Mouse (Mus musculus): ENCODE measurements around the gene Nlrx1. TPM values are rescaled to one million over a fixed set of nuclear protein-coding genes. Genes with fewer than 3 reads are reported as not detected.

Nlrx1 gene
- polyA plus RNA-seq (2014; fragmentation: Nextera tagmentation; extraction: Ambion mirVana) = 3.2 and 3.6 TPM in 2 replicates

DNA sequence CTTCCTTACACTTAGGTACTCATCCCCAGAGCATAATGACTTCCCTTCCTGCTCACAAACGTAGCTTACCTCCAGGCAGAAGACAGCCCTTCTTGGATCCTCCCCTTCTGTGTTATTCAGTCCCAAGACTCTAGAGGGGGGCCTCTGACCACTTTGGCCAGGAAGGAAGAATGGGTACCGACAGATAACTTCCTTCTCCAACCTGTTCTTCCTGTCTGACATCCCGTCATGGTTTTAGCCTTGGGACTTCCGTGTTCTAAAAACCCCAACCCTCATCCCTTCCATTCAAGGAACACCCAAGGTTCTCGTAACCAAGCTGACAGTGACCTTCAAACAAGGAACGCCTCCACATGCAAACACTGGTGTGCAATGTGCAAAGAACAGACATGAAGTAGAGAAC, at the start of gene Nlrx1:
Gene Nlrx1 (minus strand): TSS at position 168 of the 400 bp plus-strand sequence.
- Histone ChIP-seq H3K36me3 (ENCODE audit: control insufficient read depth, insufficient read depth, low read length) (no peaks in the 10 kb centered on the region), H3K4me3 (ENCODE audit: low read depth, low read length) (peak within 1 kb of the TSS; percentile 39), H3K4me1 (replicated peaks; ENCODE audit: control insufficient read depth, insufficient read depth, low read length) (no peaks in the 10 kb centered on the region; the same call in 1 of the 2 replicates), H3K9me3 (ENCODE audit: control insufficient read depth, low read length) (no peaks in the 10 kb centered on the region), H3K27ac (ENCODE audit: low read depth, low read length) (0 out of 2 replicates have a peak within 1 kb of the TSS, but pooled peaks have one; percentile 27), H3K9ac (ENCODE audit: low read length) (peak within 1 kb of the TSS; percentile 78), H3K27me3 (ENCODE audit: control insufficient read depth, insufficient read depth, low read length) (no peaks in the 10 kb centered on the region), H3K4me2 (ENCODE audit: low read depth, low read length, severe bottlenecking) (peak within 1 kb of the TSS; percentile 71)
- DNase-seq (ENCODE audit: low spot score) (no peak), ATAC-seq (replicated peaks; ENCODE audit: low FRiP score) (peak; percentile 39)
- WGBS = 83% methylated on average over 6 of the region's 6 CpGs

DNA sequence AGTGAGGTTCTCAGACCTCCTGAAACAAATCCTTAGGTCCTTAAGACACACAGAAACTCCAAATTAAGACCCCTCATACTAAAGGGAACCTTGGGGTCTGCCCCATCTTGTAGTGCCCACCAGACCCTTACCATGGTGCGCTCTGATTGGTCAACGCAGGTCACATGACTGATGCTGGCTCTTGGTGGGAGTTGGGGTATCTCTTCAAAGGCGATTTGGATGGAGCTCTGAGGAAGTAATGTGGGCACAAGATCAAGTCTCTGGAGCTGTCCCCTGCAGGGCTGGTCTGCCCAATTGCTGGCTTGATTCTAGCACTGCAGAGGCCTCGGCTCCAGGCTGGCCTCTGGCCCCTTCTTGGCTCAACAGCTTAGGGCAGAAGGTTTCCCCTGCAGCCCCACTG, 49.1 kb upstream of the Nlrx1 start:
- no peaks in the 10 kb centered on the region for H3K9me3 ChIP-seq (ENCODE audit: control insufficient read depth, low read length)
- 78% methylated on average over 4 of the region's 4 CpGs for WGBS
- no peak overlapping the region for H3K27ac ChIP-seq (ENCODE audit: low read depth, low read length)
- no peak overlapping the region for H3K4me3 ChIP-seq (ENCODE audit: low read depth, low read length)
- H3K4me1 ChIP-seq (replicated peaks; ENCODE audit: control insufficient read depth, insufficient read depth, low read length) = peaks cover 16% of the 10 kb centered on the region; the same call in 1 of the 2 replicates
- H3K27me3 ChIP-seq (ENCODE audit: control insufficient read depth, insufficient read depth, low read length) = no peaks in the 10 kb centered on the region
- ATAC-seq (replicated peaks; ENCODE audit: low FRiP score) (no peak), DNase-seq (ENCODE audit: low spot score) (no peak)
- H3K36me3 ChIP-seq (ENCODE audit: control insufficient read depth, insufficient read depth, low read length) = peaks cover 7% of the 10 kb centered on the region; the same call in 1 of the 2 replicates
- no peak overlapping the region for H3K9ac ChIP-seq (ENCODE audit: low read length)
- H3K4me2 ChIP-seq (ENCODE audit: low read depth, low read length, severe bottlenecking) = no peak overlapping the region

DNA sequence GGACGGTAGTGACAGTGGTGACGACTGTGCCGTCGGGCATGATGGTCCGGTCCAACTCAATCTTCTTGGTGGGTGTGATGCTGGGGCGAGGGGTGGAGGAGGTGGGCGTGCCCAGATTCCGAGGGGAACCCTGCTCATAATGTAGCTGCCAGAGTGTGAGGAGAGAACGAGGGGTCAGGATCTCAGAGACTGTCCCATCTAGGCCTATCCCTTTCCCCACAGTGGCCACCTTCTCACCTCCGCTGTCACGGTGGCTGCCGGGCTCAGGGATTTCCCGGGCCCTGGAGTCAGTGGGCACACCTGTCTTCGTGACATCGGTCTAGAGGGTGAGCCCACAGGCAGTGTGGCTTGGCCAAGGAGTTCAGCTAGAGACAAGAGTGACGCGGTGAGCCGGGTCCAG, 46.5 kb upstream of the Nlrx1 start:
- Histone ChIP-seq H3K9me3 (ENCODE audit: control insufficient read depth, low read length) (no peaks in the 10 kb centered on the region), H3K4me2 (ENCODE audit: low read depth, low read length, severe bottlenecking) (no peak overlapping the region), H3K4me3 (ENCODE audit: low read depth, low read length) (no peak overlapping the region), H3K36me3 (ENCODE audit: control insufficient read depth, insufficient read depth, low read length) (peaks cover 7% of the 10 kb centered on the region; the same call in 1 of the 2 replicates), H3K4me1 (replicated peaks; ENCODE audit: control insufficient read depth, insufficient read depth, low read length) (peaks cover 25% of the 10 kb centered on the region; the same call in 1 of the 2 replicates), H3K9ac (ENCODE audit: low read length) (no peak overlapping the region), H3K27me3 (ENCODE audit: control insufficient read depth, insufficient read depth, low read length) (no peaks in the 10 kb centered on the region), H3K27ac (ENCODE audit: low read depth, low read length) (no peak overlapping the region)
- 92% methylated on average over 18 of the region's 18 CpGs for WGBS
- DNase-seq (ENCODE audit: low spot score) (no peak), ATAC-seq (replicated peaks; ENCODE audit: low FRiP score) (no peak)

DNA sequence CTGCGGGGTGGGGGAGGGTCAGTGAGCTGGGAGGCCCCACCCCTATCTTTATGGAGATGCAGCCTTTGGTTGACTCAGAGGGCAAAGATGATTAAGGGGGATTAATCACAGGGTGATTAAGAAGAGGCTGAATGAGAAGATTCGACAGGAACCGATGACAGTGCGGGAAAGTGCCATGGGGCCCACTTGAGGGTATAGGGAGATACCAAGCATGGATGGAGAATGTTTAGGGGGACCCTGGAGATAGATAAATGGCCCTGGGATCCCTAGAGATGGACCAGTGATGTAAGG, 45.8 kb upstream of the Nlrx1 start:
- Histone ChIP-seq H3K36me3 (ENCODE audit: control insufficient read depth, insufficient read depth, low read length) (peaks cover 7% of the 10 kb centered on the region; the same call in 1 of the 2 replicates), H3K27me3 (ENCODE audit: control insufficient read depth, insufficient read depth, low read length) (no peaks in the 10 kb centered on the region), H3K9me3 (ENCODE audit: control insufficient read depth, low read length) (no peaks in the 10 kb centered on the region), H3K4me2 (ENCODE audit: low read depth, low read length, severe bottlenecking) (no peak overlapping the region), H3K4me1 (replicated peaks; ENCODE audit: control insufficient read depth, insufficient read depth, low read length) (peaks cover 24% of the 10 kb centered on the region; the same call in 1 of the 2 replicates), H3K9ac (ENCODE audit: low read length) (no peak overlapping the region), H3K4me3 (ENCODE audit: low read depth, low read length) (no peak overlapping the region), H3K27ac (ENCODE audit: low read depth, low read length) (no peak overlapping the region)
- DNase-seq (ENCODE audit: low spot score) = no peak
- ATAC-seq (replicated peaks; ENCODE audit: low FRiP score) = no peak
- WGBS = 62% methylated on average over 4 of the region's 4 CpGs

DNA sequence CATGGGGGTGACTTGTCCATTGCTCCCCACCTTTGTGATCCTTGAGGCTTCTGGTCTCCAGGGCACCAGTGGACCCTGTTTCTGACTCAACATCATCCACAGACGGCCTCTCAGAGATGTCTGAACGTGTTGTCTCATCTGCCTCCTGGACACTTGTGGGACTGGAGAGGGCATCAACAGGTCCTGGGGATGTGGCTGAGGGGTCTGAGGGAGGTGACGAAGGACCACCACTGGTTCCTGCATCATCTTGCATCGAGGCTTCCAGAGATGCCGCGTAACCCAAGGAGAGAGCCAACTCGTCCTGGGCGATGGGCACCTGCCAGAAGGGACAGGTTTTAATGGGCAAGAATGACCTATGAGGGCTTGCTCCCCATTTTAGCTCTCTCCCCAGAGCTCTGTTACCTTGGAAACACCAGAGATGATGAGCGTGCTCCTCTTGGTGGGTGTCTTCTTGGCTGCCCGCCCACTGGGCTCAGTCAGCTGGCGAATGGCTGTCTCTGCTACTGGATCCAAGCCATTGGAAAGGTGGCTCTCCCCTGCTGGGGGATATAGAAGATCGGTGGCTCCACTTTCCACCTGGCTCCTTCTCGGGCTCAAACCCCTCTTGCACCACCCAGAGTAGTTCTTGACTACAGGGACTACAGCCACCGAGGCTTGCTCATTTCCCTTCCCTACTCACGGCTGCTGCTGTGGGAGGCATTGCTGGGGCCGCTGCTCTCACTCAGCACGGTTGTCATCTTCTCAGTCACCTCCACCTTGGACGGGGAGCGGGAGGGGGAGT, 45.3 kb upstream of the Nlrx1 start:
- no peaks in the 10 kb centered on the region for H3K9me3 ChIP-seq (ENCODE audit: control insufficient read depth, low read length)
- no peak overlapping the region for H3K4me3 ChIP-seq (ENCODE audit: low read depth, low read length)
- ATAC-seq (replicated peaks; ENCODE audit: low FRiP score) (no peak), DNase-seq (ENCODE audit: low spot score) (no peak)
- H3K9ac ChIP-seq (ENCODE audit: low read length) = no peak overlapping the region
- no peak overlapping the region for H3K4me2 ChIP-seq (ENCODE audit: low read depth, low read length, severe bottlenecking)
- no peaks in the 10 kb centered on the region for H3K27me3 ChIP-seq (ENCODE audit: control insufficient read depth, insufficient read depth, low read length)
- H3K27ac ChIP-seq (ENCODE audit: low read depth, low read length) = no peak overlapping the region
- H3K4me1 ChIP-seq (replicated peaks; ENCODE audit: control insufficient read depth, insufficient read depth, low read length) = peaks cover 19% of the 10 kb centered on the region; the same call in 1 of the 2 replicates
- WGBS = 78% methylated on average over 19 of the region's 19 CpGs
- peaks cover 7% of the 10 kb centered on the region; the same call in 1 of the 2 replicates for H3K36me3 ChIP-seq (ENCODE audit: control insufficient read depth, insufficient read depth, low read length)

DNA sequence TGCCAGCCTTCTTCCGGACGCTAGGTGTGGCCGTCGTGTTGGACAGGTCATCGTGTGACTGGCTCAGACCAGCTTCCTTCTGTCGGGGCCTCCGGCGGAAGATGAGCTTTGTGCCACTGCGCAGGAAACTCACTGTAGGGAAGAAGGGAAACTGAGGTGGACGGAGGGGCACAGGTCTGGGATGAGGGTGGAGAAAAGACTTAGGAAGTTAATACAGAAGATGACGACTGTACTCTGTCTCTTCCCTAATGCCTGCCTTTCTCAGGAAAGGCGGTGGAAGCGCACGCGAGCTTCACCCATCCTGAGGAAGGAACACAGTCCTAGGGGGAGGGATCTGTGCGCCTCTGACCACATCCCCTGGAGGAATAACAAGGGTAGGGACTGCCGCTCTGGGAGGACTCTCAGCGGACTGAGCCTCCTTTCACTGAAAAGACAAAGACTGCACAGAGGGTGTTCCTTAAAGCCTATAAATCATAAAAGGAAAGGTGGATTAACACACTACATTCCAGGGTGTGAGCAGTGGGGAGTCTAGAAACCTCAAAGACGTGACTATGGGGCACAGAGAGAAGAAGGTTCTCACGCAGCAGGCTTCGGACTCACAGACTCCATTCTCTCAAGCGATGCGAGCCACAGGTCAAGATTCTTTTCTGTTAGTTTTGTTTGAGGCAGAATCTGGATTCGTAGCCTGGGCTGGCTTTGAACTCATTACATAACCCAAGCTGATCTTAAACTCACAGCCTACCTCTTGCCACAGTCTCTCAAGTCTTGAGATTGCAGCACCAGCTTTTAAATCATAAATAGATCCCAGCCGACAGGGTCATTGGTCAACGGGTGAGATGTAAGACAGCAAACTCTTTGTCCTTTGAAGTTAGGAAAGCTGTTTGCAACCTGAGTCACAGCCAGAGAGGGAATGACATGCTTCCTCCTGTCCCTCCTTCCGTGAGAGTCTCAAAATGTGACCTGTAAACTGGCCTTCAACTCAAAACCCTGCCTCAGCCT, 43.0 kb upstream of the Nlrx1 start:
- Histone ChIP-seq H3K9me3 (ENCODE audit: control insufficient read depth, low read length) (no peaks in the 10 kb centered on the region), H3K36me3 (ENCODE audit: control insufficient read depth, insufficient read depth, low read length) (peaks cover 7% of the 10 kb centered on the region; the same call in 1 of the 2 replicates), H3K9ac (ENCODE audit: low read length) (peak overlapping the region; percentile 32; the same call in 1 of the 2 replicates), H3K4me2 (ENCODE audit: low read depth, low read length, severe bottlenecking) (peak overlapping the region; percentile 26; the same call in 1 of the 2 replicates), H3K27me3 (ENCODE audit: control insufficient read depth, insufficient read depth, low read length) (no peaks in the 10 kb centered on the region), H3K4me1 (replicated peaks; ENCODE audit: control insufficient read depth, insufficient read depth, low read length) (peaks cover 12% of the 10 kb centered on the region; the same call in 1 of the 2 replicates), H3K4me3 (ENCODE audit: low read depth, low read length) (no peak overlapping the region), H3K27ac (ENCODE audit: low read depth, low read length) (peak overlapping the region; percentile 1; the same call in 1 of the 2 replicates)
- ATAC-seq (replicated peaks; ENCODE audit: low FRiP score) (peak; percentile 64; the same call in 1 of the 2 replicates), DNase-seq (ENCODE audit: low spot score) (peak; percentile 68)
- WGBS = 2% methylated on average over 27 of the region's 27 CpGs

DNA sequence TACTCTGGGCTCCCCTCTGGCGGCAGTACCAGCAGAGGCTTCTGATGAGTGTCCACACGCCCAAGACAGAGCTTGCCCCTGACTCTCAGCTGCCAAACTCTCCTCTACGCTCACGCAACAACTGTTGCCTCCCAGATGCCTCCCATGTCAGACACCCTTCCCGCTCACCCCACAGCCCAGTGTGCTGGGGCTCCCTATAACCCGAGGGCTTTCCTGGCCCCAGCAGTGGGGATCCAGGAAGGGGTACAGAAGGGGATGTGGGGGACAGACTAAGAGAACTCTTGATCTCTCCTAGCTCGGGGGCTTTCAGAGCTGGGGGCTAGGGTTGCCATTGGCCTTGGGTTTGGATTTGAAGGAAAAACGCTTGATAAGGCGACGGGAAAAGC, 42.3 kb upstream of the Nlrx1 start:
- H3K4me3 ChIP-seq (ENCODE audit: low read depth, low read length) = no peak overlapping the region
- H3K27ac ChIP-seq (ENCODE audit: low read depth, low read length) = no peak overlapping the region
- H3K9me3 ChIP-seq (ENCODE audit: control insufficient read depth, low read length) = no peaks in the 10 kb centered on the region
- peak overlapping the region; percentile 32; the same call in 1 of the 2 replicates for H3K9ac ChIP-seq (ENCODE audit: low read length)
- DNase-seq (ENCODE audit: low spot score) = no peak
- H3K4me1 ChIP-seq (replicated peaks; ENCODE audit: control insufficient read depth, insufficient read depth, low read length) = peaks cover 12% of the 10 kb centered on the region; the same call in 1 of the 2 replicates
- peak overlapping the region; percentile 26; the same call in 1 of the 2 replicates for H3K4me2 ChIP-seq (ENCODE audit: low read depth, low read length, severe bottlenecking)
- peaks cover 5% of the 10 kb centered on the region; the same call in 1 of the 2 replicates for H3K36me3 ChIP-seq (ENCODE audit: control insufficient read depth, insufficient read depth, low read length)
- ATAC-seq (replicated peaks; ENCODE audit: low FRiP score) = no peak
- 20% methylated on average over 10 of the region's 10 CpGs for WGBS
- H3K27me3 ChIP-seq (ENCODE audit: control insufficient read depth, insufficient read depth, low read length) = no peaks in the 10 kb centered on the region

DNA sequence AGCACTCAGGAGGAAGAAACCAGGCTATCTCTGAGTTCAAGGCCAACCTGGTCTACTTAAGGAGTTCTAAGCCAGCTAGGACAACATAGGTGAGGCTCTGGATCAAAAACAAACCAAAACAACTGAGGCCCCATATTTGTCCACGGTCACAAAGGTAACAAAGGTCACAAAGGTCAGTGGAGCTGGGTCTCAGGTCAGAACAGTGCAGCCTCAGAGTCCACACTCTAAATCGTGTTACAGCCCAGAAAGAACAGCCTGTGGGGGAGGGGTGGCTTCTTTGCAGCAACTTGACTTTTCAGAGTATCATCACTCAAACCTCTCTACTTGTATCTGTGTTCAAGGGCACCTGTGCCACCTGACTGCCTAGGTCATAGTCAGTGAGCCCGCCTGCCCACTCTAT, 41.4 kb upstream of the Nlrx1 start:
- no peak overlapping the region for H3K4me3 ChIP-seq (ENCODE audit: low read depth, low read length)
- peaks cover 3% of the 10 kb centered on the region; the same call in 1 of the 2 replicates for H3K36me3 ChIP-seq (ENCODE audit: control insufficient read depth, insufficient read depth, low read length)
- H3K9ac ChIP-seq (ENCODE audit: low read length) = no peak overlapping the region
- H3K27me3 ChIP-seq (ENCODE audit: control insufficient read depth, insufficient read depth, low read length) = no peaks in the 10 kb centered on the region
- 65% methylated on average over 3 of the region's 3 CpGs for WGBS
- ATAC-seq (replicated peaks; ENCODE audit: low FRiP score) (no peak), DNase-seq (ENCODE audit: low spot score) (no peak)
- no peaks in the 10 kb centered on the region for H3K9me3 ChIP-seq (ENCODE audit: control insufficient read depth, low read length)
- no peak overlapping the region for H3K4me2 ChIP-seq (ENCODE audit: low read depth, low read length, severe bottlenecking)
- no peak overlapping the region for H3K27ac ChIP-seq (ENCODE audit: low read depth, low read length)
- H3K4me1 ChIP-seq (replicated peaks; ENCODE audit: control insufficient read depth, insufficient read depth, low read length) = peaks cover 15% of the 10 kb centered on the region; the same call in 1 of the 2 replicates

Data from forebrain, embryonic 11.5 days (tissue).